Mouse (Mus musculus) CH12.LX (cell line): Measurements from ENCODE around the gene Ldlrad1.

ENCODE experiments used
- CTCF ChIP-seq, 2 experiments: IDR thresholded peaks in 1 of 2; conservative IDR thresholded peaks in 1 of 2; 2 replicates each; pipeline ENCODE4 v1.5.1; 2011 to 2012; ENCODE audit warnings: low read depth in 2 of 2, low read length in 2 of 2, improper control_type of control experiment in 1 of 2, inconsistent platforms in 1 of 2, mild to moderate bottlenecking in 1 of 2, moderate library complexity in 1 of 2
- ELF1 ChIP-seq: IDR thresholded peaks from 2 replicates; pipeline ENCODE4 v1.6.1; 2014; ENCODE audit warnings: low read depth, mild to moderate bottlenecking, inconsistent platforms, low read length, improper control_type of control experiment
- HCFC1 ChIP-seq: IDR thresholded peaks from 2 replicates; pipeline ENCODE4 v1.6.1; 2012; ENCODE audit warnings: low read depth, mild to moderate bottlenecking, inconsistent platforms, low read length, improper control_type of control experiment
- POLR2A ChIP-seq: IDR thresholded peaks from 2 replicates; pipeline ENCODE4 v1.6.1; 2011; ENCODE audit warnings: low read depth, mild to moderate bottlenecking, improper control_type of control experiment, low read length
- POLR2AphosphoS2 ChIP-seq: IDR thresholded peaks from 2 replicates; pipeline ENCODE4 v1.6.1; 2011; ENCODE audit warnings: low read depth, low read length, improper control_type of control experiment

GRCm38 (mm10) chr4:107177506-107177905, 31.5 kb upstream of the Ldlrad1 start:
- TF ChIP-seq CTCF (conservative IDR thresholded peaks at IDR 0.05 in 1 of 2, IDR thresholded peaks at IDR 0.05 in 1 of 2; ENCODE audit: low read depth in 2 of 2, low read length in 2 of 2) (no peak), HCFC1 (no peak), ELF1 (no peak), POLR2AphosphoS2 (no peak), POLR2A (no peak)
